Comparison of ENCODE assay signal across 16 mouse cellular contexts in the genomic region with DNA sequence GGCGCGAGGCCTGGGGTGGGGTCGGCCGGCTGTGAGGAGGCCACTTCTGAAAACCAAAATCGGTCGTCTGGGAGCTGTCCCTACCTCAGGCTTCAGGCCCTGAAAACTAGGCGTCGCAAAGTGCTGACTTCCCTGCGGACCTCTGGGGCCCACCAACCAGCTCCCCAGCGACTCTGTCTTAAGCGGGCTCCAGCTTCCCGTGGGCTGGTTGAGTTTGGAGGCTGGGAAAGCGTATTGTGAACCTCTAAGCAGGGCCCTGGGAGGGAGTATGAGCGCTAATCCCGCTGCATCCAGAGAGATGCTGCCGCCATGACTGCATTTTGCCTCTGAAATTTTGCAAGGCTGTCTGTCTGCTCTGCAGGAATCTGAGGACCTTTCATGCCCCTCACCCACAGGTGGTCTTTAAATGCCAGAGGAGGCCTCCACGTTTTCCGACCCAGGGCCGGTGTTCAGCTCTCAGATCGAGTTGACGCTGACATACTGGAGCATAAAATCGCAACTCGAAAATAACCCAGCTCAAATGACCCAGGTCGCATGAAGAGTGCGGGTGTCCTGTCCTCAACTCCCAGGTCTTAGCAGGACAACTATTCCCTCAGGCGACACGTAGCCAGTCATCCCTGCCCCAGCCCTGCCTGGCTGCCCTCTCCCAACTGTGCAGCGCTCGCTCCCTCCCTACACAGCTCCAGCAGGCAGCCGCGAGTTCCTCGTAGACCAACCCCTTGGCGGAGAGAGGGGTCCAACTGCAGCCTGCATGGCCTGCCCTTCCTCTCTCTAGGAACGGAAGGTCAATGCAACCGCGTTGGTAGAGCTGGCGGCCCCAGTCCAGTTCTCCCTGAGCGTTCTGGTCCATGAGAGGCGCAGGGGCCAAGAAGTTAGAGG. TPM values are rescaled to one million over a fixed set of nuclear protein-coding genes. Genes with fewer than 3 reads are reported as not detected.
DNase-seq lines count a peak whose midpoint lies in the region; ATAC-seq and TF ChIP-seq lines count a peak whose summit lies in the region.
"Had no signal": no experiment of that assay in that cellular context is flagged by ENCODE, and none has a peak within 500 bp of the region (broad histone marks: within the 10 kb centered on the region; RNA-seq: fewer than 3 reads in every experiment).

No protein-coding gene starts in this region.

- no peaks in the 10 kb centered on the region for H3K36me3 ChIP-seq in midbrain, embryonic 10.5 days
- no peaks in the 10 kb centered on the region for H3K36me3 ChIP-seq in midbrain, postnatal 0 days (ENCODE audit: insufficient read depth, low read length)
- H3K36me3 ChIP-seq in hindbrain, embryonic 13.5 days = no peaks in the 10 kb centered on the region
- no peaks in the 10 kb centered on the region for H3K36me3 ChIP-seq in neural tube, embryonic 13.5 days
- no peaks in the 10 kb centered on the region for H3K36me3 ChIP-seq in thymus, adult 2 months (ENCODE audit: control insufficient read depth, insufficient read depth, low read length)
- H3K36me3 ChIP-seq: liver, embryonic 12.5 days had no signal

- under 1% methylated on average over 39 of the region's 39 CpGs for WGBS in midbrain, embryonic 10.5 days
- 1% methylated on average over 39 of the region's 39 CpGs for WGBS in midbrain, postnatal 0 days
- under 1% methylated on average over 39 of the region's 39 CpGs for WGBS in hindbrain, embryonic 13.5 days
- under 1% methylated on average over 39 of the region's 39 CpGs for WGBS in neural tube, embryonic 13.5 days
- WGBS in thymus, adult 2 months = 5% methylated on average over 39 of the region's 39 CpGs

- H3K9me3 ChIP-seq in midbrain, embryonic 10.5 days (replicated peaks) = no peaks in the 10 kb centered on the region
- no peaks in the 10 kb centered on the region for H3K9me3 ChIP-seq in midbrain, postnatal 0 days (ENCODE audit: low read length)
- H3K9me3 ChIP-seq in hindbrain, embryonic 13.5 days = no peaks in the 10 kb centered on the region
- H3K9me3 ChIP-seq in neural tube, embryonic 13.5 days = no peaks in the 10 kb centered on the region
- H3K9me3 ChIP-seq: liver, embryonic 12.5 days had no signal

- no peak overlapping the region for H3K4me2 ChIP-seq in midbrain, postnatal 0 days (ENCODE audit: low read depth, low read length, poor library complexity, severe bottlenecking)
- peak overlapping the region; percentile 46 for H3K4me2 ChIP-seq in hindbrain, embryonic 13.5 days
- H3K4me2 ChIP-seq in neural tube, embryonic 13.5 days = no peak overlapping the region

- H3K9ac ChIP-seq in midbrain, postnatal 0 days (replicated peaks; ENCODE audit: low read length, poor library complexity, severe bottlenecking) = no peak overlapping the region
- peak overlapping the region; percentile 15; the same call in 1 of the 2 replicates for H3K9ac ChIP-seq in hindbrain, embryonic 13.5 days
- H3K9ac ChIP-seq in neural tube, embryonic 13.5 days = no peak overlapping the region
- H3K9ac ChIP-seq: liver, embryonic 12.5 days had no signal

- TF ChIP-seq POLR2A in thymus, adult 2 months (IDR thresholded peaks at IDR 0.05; ENCODE audit: control insufficient read depth, extremely low read depth, insufficient read depth, low read length, poor library complexity) = no peak

- H3K4me3 ChIP-seq in midbrain, embryonic 10.5 days = peak overlapping the region; percentile 50
- H3K4me3 ChIP-seq in midbrain, postnatal 0 days (ENCODE audit: low read depth, low read length) = no peak overlapping the region
- peak overlapping the region; percentile 34 for H3K4me3 ChIP-seq in hindbrain, embryonic 13.5 days
- H3K4me3 ChIP-seq in neural tube, embryonic 13.5 days = peak overlapping the region; percentile 26
- no peak overlapping the region for H3K4me3 ChIP-seq in thymus, adult 2 months (ENCODE audit: control insufficient read depth, insufficient read depth, low read length)
- H3K4me3 ChIP-seq: erythroblast, embryonic 14.5 days had no signal

- peaks cover 100% of the 10 kb centered on the region for H3K27me3 ChIP-seq in midbrain, embryonic 10.5 days (ENCODE audit: low read depth, poor library complexity, severe bottlenecking)
- peaks cover 82% of the 10 kb centered on the region for H3K27me3 ChIP-seq in midbrain, postnatal 0 days (ENCODE audit: insufficient read depth, low read length)
- H3K27me3 ChIP-seq in hindbrain, embryonic 13.5 days = peaks cover 100% of the 10 kb centered on the region
- H3K27me3 ChIP-seq in neural tube, embryonic 13.5 days = peaks cover 100% of the 10 kb centered on the region
- H3K27me3 ChIP-seq in thymus, adult 2 months (ENCODE audit: control insufficient read depth, insufficient read depth, low read length) = peaks cover 26% of the 10 kb centered on the region

- no peak for TF ChIP-seq CTCF in midbrain, postnatal 0 days (IDR thresholded peaks at IDR 0.05)
- TF ChIP-seq CTCF in thymus, adult 2 months (IDR thresholded peaks at IDR 0.05; ENCODE audit: borderline replicate concordance, control insufficient read depth, extremely low read depth, insufficient read depth, low read length, poor library complexity) = no peak

- no peak overlapping the region for H3K27ac ChIP-seq in midbrain, embryonic 10.5 days (replicated peaks)
- no peak overlapping the region for H3K27ac ChIP-seq in midbrain, postnatal 0 days (ENCODE audit: low read depth, low read length)
- H3K27ac ChIP-seq in hindbrain, embryonic 13.5 days = peak overlapping the region; percentile 3
- H3K27ac ChIP-seq in neural tube, embryonic 13.5 days (replicated peaks) = no peak overlapping the region
- no peak overlapping the region for H3K27ac ChIP-seq in thymus, adult 2 months (ENCODE audit: control insufficient read depth, insufficient read depth, low read length)
- H3K27ac ChIP-seq: liver, embryonic 12.5 days had no signal

- DNase-seq in cerebellum, adult 8-10 months = peak; percentile 17
- no peak for DNase-seq in cerebellum, adult 11-12 months
- peak; percentile 47 for DNase-seq in midbrain, embryonic 10.5 days (ENCODE audit: low spot score)
- no peak for DNase-seq in midbrain, postnatal 0 days (ENCODE audit: low spot score)
- DNase-seq in thymus, adult 2 months = no peak
- no peak for DNase-seq in natural killer cell, adult 2 months (ENCODE audit: low spot score in 2 of 2)
- DNase-seq: adrenal gland, adult 8-10 months; cerebellum, adult 11 months; gastrocnemius, postnatal 36 days had no signal

- no peak for ATAC-seq in midbrain, postnatal 0 days (ENCODE audit: low FRiP score)
- ATAC-seq in hindbrain, embryonic 13.5 days (ENCODE audit: low FRiP score) = no peak
- no peak for ATAC-seq in neural tube, embryonic 13.5 days (ENCODE audit: low read depth)
- ATAC-seq: intestine, embryonic 16.5 days; liver, embryonic 12.5 days had no signal

- H3K4me1 ChIP-seq in midbrain, embryonic 10.5 days = peaks cover 59% of the 10 kb centered on the region
- H3K4me1 ChIP-seq in midbrain, postnatal 0 days (ENCODE audit: insufficient read depth, low read length) = no peaks in the 10 kb centered on the region; the same call in 1 of the 2 replicates
- peaks cover 40% of the 10 kb centered on the region for H3K4me1 ChIP-seq in hindbrain, embryonic 13.5 days (replicated peaks)
- H3K4me1 ChIP-seq in neural tube, embryonic 13.5 days (replicated peaks) = peaks cover 36% of the 10 kb centered on the region
- H3K4me1 ChIP-seq in thymus, adult 2 months (replicated peaks; ENCODE audit: control insufficient read depth, insufficient read depth, low read length) = peaks cover 4% of the 10 kb centered on the region

RNA-seq across cellular contexts. Expression of a gene that starts 1.5 kb away (rescaled TPM):
- polyA plus RNA-seq in midbrain, embryonic 10.5 days (2016; fragmentation: Nextera tagmentation; extraction: Ambion mirVana) = 0.11 TPM in 1 of 2 replicates, not detected in the other
- total RNA-seq in midbrain, postnatal 0 days (2014; rRNA removed) = 0.60 and 1.0 TPM in 2 replicates
- 0.18 TPM in 1 of 2 replicates, not detected in the other for polyA plus RNA-seq in midbrain, postnatal 0 days (2015; fragmentation: Nextera tagmentation; extraction: Ambion mirVana)
- 0.38 and 0.45 TPM in 2 replicates for polyA plus RNA-seq in hindbrain, embryonic 13.5 days (2015; fragmentation: Nextera tagmentation; extraction: Ambion mirVana)
- polyA plus RNA-seq in neural tube, embryonic 13.5 days (2015; fragmentation: Nextera tagmentation; extraction: Ambion mirVana) = 0.38 and 0.50 TPM in 2 replicates
- 0.10 TPM in 1 of 2 replicates, not detected in the other for polyA plus RNA-seq in thymus, adult 2 months (2012; rRNA removed)
- total RNA-seq: adrenal gland, adult 8-10 months; gastrocnemius, postnatal 36 days; layer of hippocampus, postnatal 10 days; megakaryocyte-erythroid progenitor cell, adult 5-6 weeks had no signal
- polyA plus RNA-seq: erythroblast, embryonic 14.5 days; intestine, embryonic 16.5 days; liver, embryonic 12.5 days had no signal

RNA-seq across cellular contexts. Expression of a gene that starts 53.9 kb away (rescaled TPM):
- 6.1 and 8.1 TPM in 2 replicates for polyA plus RNA-seq in midbrain, embryonic 10.5 days (2016; fragmentation: Nextera tagmentation; extraction: Ambion mirVana)
- total RNA-seq in midbrain, postnatal 0 days (2014; rRNA removed) = 9.5 and 11.8 TPM in 2 replicates
- 7.7 and 9.5 TPM in 2 replicates for polyA plus RNA-seq in midbrain, postnatal 0 days (2015; fragmentation: Nextera tagmentation; extraction: Ambion mirVana)
- polyA plus RNA-seq in hindbrain, embryonic 13.5 days (2015; fragmentation: Nextera tagmentation; extraction: Ambion mirVana) = 8.7 and 9.0 TPM in 2 replicates
- polyA plus RNA-seq in neural tube, embryonic 13.5 days (2015; fragmentation: Nextera tagmentation; extraction: Ambion mirVana) = 7.9 and 8.6 TPM in 2 replicates
- 9.7 and 10.6 TPM in 2 replicates for polyA plus RNA-seq in thymus, adult 2 months (2012; rRNA removed)

Comparison
In these comparisons a context has a peak if more than half of its experiments do, and no peak if none do; other contexts are left out.
1. DNase-seq: peak in cerebellum, adult 8-10 months (single experiment) and midbrain, embryonic 10.5 days (single experiment); none in cerebellum, adult 11-12 months (single experiment), midbrain, postnatal 0 days (single experiment), thymus, adult 2 months (single experiment) and natural killer cell, adult 2 months (0 of 2).
2. H3K4me3 ChIP-seq: peak in midbrain, embryonic 10.5 days (single experiment), hindbrain, embryonic 13.5 days (single experiment) and neural tube, embryonic 13.5 days (single experiment); none in midbrain, postnatal 0 days (single experiment) and thymus, adult 2 months (single experiment).